Mouse (Mus musculus) Muller cell, postnatal 12 days (primary cell): ENCODE data around the gene Angptl6.
A peak's percentile ranks its signal among the peaks of the same experiment; 100 is the strongest.
"Not testable (repeated sequence)": the region's sequence is repeated elsewhere in the genome, so short reads cannot be mapped to it uniquely, and the experiment has no call there.

Source experiments
- DNase-seq: peaks from one replicate; pipeline ENCODE4 v3.0.0-alpha.2; 2015; ENCODE audit errors: inconsistent ontology term

Gene Angptl6

DNA sequence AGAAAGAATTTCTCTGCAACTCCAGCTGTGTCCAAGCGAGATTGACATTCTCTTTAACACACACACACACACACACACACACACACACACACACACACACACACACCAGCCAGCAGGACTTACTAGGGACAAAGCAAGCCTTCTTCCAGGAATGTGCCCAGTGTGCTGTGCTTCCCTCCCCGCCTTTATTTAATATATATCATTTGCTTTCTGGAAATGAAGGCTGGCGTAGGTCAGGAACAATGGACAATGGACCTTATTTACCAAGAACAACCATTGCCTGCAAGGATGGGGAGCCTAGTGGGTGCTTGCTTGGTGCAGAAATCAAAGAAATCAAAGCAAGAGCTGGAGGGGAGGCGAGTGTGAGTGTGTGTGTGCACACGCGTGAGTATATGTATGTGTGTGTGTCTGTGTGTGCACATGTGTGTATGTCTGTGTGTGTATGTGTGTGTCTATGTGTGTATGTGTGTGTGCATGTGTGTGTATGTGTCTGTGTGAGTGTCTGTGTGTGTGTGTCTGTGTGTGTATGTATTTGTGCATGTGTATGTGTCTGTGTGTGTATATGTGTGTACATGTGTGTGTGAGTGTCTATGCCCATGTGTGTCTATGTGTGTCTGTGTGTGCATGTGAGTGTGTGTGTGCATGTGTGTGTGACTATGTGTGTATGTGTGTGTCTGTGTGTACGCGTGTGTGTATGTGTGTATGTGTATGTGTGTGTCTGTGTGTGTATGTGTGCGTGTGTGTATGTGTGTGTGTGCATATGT is 42.2 kb downstream of the Angptl6 start:
- DNase-seq, result no peak

- DNase-seq, result not testable (repeated sequence)
Observed at GRCm38 (mm10) chr9:20835431-20835954, 44.0 kb downstream of the Angptl6 start.

DNA sequence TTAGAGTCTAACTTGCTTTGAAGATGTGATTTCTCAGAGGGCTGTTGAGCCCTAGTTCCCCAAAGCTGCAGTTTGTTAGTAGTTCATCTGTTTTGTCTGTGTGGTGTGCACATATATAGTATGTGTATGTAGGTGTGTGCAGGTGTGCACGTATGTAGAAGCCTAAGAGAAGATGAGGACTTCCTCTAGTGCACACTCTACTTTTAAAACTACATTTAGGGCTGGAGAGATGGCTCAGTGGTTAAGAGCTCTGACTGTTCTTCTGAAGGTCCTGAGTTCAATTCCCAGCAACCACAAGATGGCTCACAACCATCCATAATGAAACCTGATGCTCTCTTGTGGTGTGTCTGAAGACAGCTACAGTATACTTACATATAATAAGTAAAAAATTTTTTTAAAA is 44.6 kb downstream of the Angptl6 start:
- DNase-seq, result no peak

- DNase-seq, result peak; percentile 98
Observed at GRCm38 (mm10) chr9:20830901-20831643, 48.5 kb downstream of the Angptl6 start.

- no peak for DNase-seq
Observed at GRCm38 (mm10) chr9:20828127-20828526, 51.4 kb downstream of the Angptl6 start.

GRCm38 (mm10) chr9:20825781-20826180 is 53.7 kb downstream of the Angptl6 start:
- peak; percentile 58 for DNase-seq
